Mouse (Mus musculus): ENCODE results near the gene Rec8.

DNA sequence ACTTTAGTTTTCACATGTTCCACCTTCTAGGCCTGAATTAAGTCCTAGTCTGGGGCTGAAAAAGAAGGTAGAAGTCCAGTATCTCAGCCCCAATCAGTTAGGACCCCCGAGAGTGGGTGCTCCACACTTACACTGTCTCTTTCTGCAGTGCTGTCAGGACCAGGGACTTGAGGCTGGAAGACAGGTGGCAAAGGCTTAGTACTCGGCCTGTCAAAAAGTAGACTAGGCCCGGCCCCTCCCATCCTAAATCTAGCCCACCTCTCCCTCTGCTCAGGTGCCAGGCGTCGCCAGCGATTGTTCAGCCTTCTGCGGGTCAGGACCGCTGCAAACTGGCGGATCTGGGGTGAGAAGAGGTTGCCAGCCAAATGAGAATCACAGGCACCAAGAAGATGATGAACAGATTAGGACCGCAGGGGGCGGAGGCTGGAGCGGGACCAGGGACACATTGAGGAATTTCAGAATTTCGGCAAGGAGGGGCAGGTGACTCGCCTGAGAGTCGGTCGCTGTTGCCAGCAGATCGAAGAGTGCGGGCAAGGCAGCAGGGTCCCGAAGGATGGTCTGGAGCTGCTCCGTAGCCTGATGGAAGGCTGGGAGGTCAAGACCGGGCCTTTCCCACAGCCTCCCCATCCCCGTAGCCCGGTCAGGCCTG lies 17.2 kb downstream of the Rec8 start:
- TF ChIP-seq CTCF (IDR thresholded peaks at IDR 0.05; ENCODE audit: low read depth) (no peak), EP300 (optimal IDR thresholded peaks at IDR 0.05) (no peak)
